Mouse (Mus musculus) testis, adult 2 months (tissue): Measurements from ENCODE around the gene Enox1.

Experiments used
- CTCF ChIP-seq: fragments of 200-500 bp; IDR thresholded peaks from 2 replicates; pipeline ENCODE4 v1.5.1; 2012; ENCODE audit warnings: low read depth, mild to moderate bottlenecking, inconsistent platforms, low read length, moderate library complexity; ENCODE audit not compliant: control insufficient read depth, insufficient read depth, insufficient replicate concordance
- POLR2A ChIP-seq: fragments of 200-500 bp; IDR thresholded peaks from 2 replicates; pipeline ENCODE4 v1.6.1; 2012; ENCODE audit warnings: low read depth, mild to moderate bottlenecking, inconsistent platforms, low read length, moderate library complexity; ENCODE audit not compliant: control insufficient read depth

- TF ChIP-seq CTCF (no peak), POLR2A (no peak)
These were observed 295.4 kb downstream of the Enox1 start for GRCm38 (mm10) chr14:77451916-77452315.
